Mouse (Mus musculus) spleen, adult 2 months (tissue): ENCODE data around the gene Ovca2. TPM values are rescaled to one million over a fixed set of nuclear protein-coding genes. Genes with fewer than 3 reads are reported as not detected.

Source experiments
- DNase-seq, 2 experiments: peaks; one replicate each; pipeline versions ENCODE4 v3.0.0 to v3.0.0-alpha.2; 2012 to 2021; ENCODE audit warnings: low spot score in 2 of 2, low read depth in 1 of 2
- H3K27ac ChIP-seq: fragments of 200-500 bp; 2 replicates; pipeline ENCODE4 v1.5.1; 2012; ENCODE audit warnings: low read length, inconsistent platforms; ENCODE audit not compliant: insufficient read depth
- H3K27me3 ChIP-seq: fragments of 200-500 bp; 2 replicates; pipeline ENCODE4 v1.6.1; 2012; ENCODE audit warnings: mild to moderate bottlenecking, moderate library complexity, low read length, inconsistent platforms; ENCODE audit not compliant: control insufficient read depth, insufficient read depth
- H3K36me3 ChIP-seq: fragments of 200-500 bp; 2 replicates; pipeline ENCODE4 v1.6.1; 2012; ENCODE audit warnings: mild to moderate bottlenecking, low read length, inconsistent platforms; ENCODE audit not compliant: control insufficient read depth, insufficient read depth
- H3K4me1 ChIP-seq: fragments of 200-500 bp; 2 replicates; pipeline ENCODE4 v1.6.1; 2011; ENCODE audit warnings: inconsistent platforms; ENCODE audit not compliant: control insufficient read depth, insufficient read depth, insufficient read length
- H3K4me3 ChIP-seq: fragments of 200-500 bp; 2 replicates; pipeline ENCODE4 v1.5.1; 2011; ENCODE audit warnings: mild to moderate bottlenecking, inconsistent platforms; ENCODE audit not compliant: insufficient read depth, insufficient read length; ENCODE audit errors: extremely low read depth
- CTCF ChIP-seq: fragments of 200-500 bp; IDR thresholded peaks from 2 replicates; pipeline ENCODE4 v1.5.1; 2011; ENCODE audit warnings: mild to moderate bottlenecking, inconsistent platforms; ENCODE audit not compliant: insufficient read depth, insufficient read length, insufficient replicate concordance; ENCODE audit errors: extremely low read depth
- POLR2A ChIP-seq: fragments of 200-500 bp; IDR thresholded peaks from 2 replicates; pipeline ENCODE4 v1.6.1; 2011; ENCODE audit warnings: low read depth, low read length, inconsistent platforms
- WGBS: fragments of 180-500 bp; shearing (Covaris S2); methylation state at CpG from one replicate; pipeline ENCODE4 v1.1.7; 2018; 5-methylcytosine and 5-hydroxymethylcytosine counted together
- polyA plus RNA-seq: library from polyadenylated mRNA; depleted of rRNA; stranded (reverse); fragments of >200 nt; gene quantifications from 2 replicates; pipeline ENCODE4 v1.2.3, GENCODE M21; 2012

Ovca2 gene
- polyA plus RNA-seq, 1 experiment = 17.2 TPM

GRCm38 (mm10) chr11:75169405-75170080, 9.1 kb downstream of the Ovca2 start, which contains the start of gene Hic1:
Gene Hic1, minus strand, starts transcription at chr11:75169519.
- Histone ChIP-seq H3K4me1 (peaks cover 59% of the 10 kb centered on the region), H3K27ac (peak within 1 kb of the TSS; percentile 41), H3K4me3 (peak within 1 kb of the TSS; percentile 51), H3K27me3 (peaks cover 46% of the 10 kb centered on the region), H3K36me3 (no peaks in the 10 kb centered on the region)
- TF ChIP-seq POLR2A (no peak), CTCF (no peak)
- DNase-seq = no peak
- 10% methylated on average over 23 of the region's 23 CpGs for WGBS

GRCm38 (mm10) chr11:75168590-75169361, 9.9 kb downstream of the Ovca2 start:
- Histone ChIP-seq H3K4me3 (peak overlapping the region; percentile 51), H3K27me3 (peaks cover 46% of the 10 kb centered on the region), H3K4me1 (peaks cover 57% of the 10 kb centered on the region), H3K36me3 (0 out of 2 replicates have a peak, but pooled peaks cover 1% of the 10 kb centered on the region), H3K27ac (peak overlapping the region; percentile 41)
- peak in 1 of 2 experiments; percentile 80 for DNase-seq
- under 1% methylated on average over 77 of the region's 83 CpGs for WGBS
- peak; percentile 89 for TF ChIP-seq CTCF
- no peak for TF ChIP-seq POLR2A

GRCm38 (mm10) chr11:75167643-75168589, 10.7 kb downstream of the Ovca2 start:
- Histone ChIP-seq H3K27ac (peak overlapping the region; percentile 53), H3K36me3 (peaks cover 3% of the 10 kb centered on the region; the same call in 1 of the 2 replicates), H3K4me3 (peak overlapping the region; percentile 51; the same call in 1 of the 2 replicates), H3K4me1 (peaks cover 48% of the 10 kb centered on the region), H3K27me3 (peaks cover 42% of the 10 kb centered on the region)
- TF ChIP-seq CTCF = no peak
- no peak for TF ChIP-seq POLR2A
- WGBS = 9% methylated on average over 47 of the region's 63 CpGs
- peak in 1 of 2 experiments; percentile 24 for DNase-seq

- Histone ChIP-seq H3K36me3 (peaks cover 7% of the 10 kb centered on the region), H3K27ac (peak overlapping the region; percentile 53), H3K27me3 (peaks cover 34% of the 10 kb centered on the region), H3K4me1 (peaks cover 42% of the 10 kb centered on the region), H3K4me3 (peak overlapping the region; percentile 28; the same call in 1 of the 2 replicates)
- WGBS = 11% methylated on average over 68 of the region's 68 CpGs
- peak in 1 of 2 experiments; percentile 34 for DNase-seq
- TF ChIP-seq CTCF (no peak), POLR2A (no peak)
Measured at GRCm38 (mm10) chr11:75166861-75167642, 11.6 kb downstream of the Ovca2 start.

GRCm38 (mm10) chr11:75166193-75166842, 12.3 kb downstream of the Ovca2 start:
- Histone ChIP-seq H3K27ac (0 out of 2 replicates have a peak overlapping the region, but pooled peaks have one; percentile 29), H3K4me3 (peak overlapping the region; percentile 5; the same call in 1 of the 2 replicates), H3K27me3 (peaks cover 34% of the 10 kb centered on the region), H3K36me3 (peaks cover 10% of the 10 kb centered on the region), H3K4me1 (peaks cover 42% of the 10 kb centered on the region)
- TF ChIP-seq CTCF = no peak
- no peak for TF ChIP-seq POLR2A
- DNase-seq = no peak
- 19% methylated on average over 55 of the region's 55 CpGs for WGBS
